Mouse (Mus musculus) adrenal gland, adult 2 months (tissue): Measurements from ENCODE around the gene Cog1. TPM values are rescaled to one million over a fixed set of nuclear protein-coding genes. Genes with fewer than 3 reads are reported as not detected.

ENCODE experiments used
- DNase-seq: peaks from one replicate; pipeline ENCODE4 v3.0.0; 2021
- long read RNA-seq: library from polyadenylated mRNA; stranded (forward); transcript quantifications from one replicate; pipeline ENCODE4 v2.0.0, GENCODE M21; 2021
- polyA plus RNA-seq: library from polyadenylated mRNA; depleted of rRNA; stranded (reverse); fragments of >200 nt; gene quantifications from 2 replicates; pipeline ENCODE4 v1.2.3, GENCODE M21; 2012; rRNA removed
- total RNA-seq, 2 experiments: library from RNA; stranded (reverse); gene quantifications; 2 replicates each; pipeline ENCODE4 v1.2.3; 2021

Gene Cog1
- total RNA-seq (10 to 100 TPM; 37.8 to 48.0 TPM), polyA plus RNA-seq (57.8 and 60.2 TPM in 2 replicates)
- long read RNA-seq, transcript Cog1-201 (14 exons, 3,935 nt), result major isoform, 43 of 82 reads
- long read RNA-seq, partial matches to known transcripts, result 9 of 82 reads
- long read RNA-seq, other reads (novel, unspliced or antisense), result 30 of 82 reads

DNA sequence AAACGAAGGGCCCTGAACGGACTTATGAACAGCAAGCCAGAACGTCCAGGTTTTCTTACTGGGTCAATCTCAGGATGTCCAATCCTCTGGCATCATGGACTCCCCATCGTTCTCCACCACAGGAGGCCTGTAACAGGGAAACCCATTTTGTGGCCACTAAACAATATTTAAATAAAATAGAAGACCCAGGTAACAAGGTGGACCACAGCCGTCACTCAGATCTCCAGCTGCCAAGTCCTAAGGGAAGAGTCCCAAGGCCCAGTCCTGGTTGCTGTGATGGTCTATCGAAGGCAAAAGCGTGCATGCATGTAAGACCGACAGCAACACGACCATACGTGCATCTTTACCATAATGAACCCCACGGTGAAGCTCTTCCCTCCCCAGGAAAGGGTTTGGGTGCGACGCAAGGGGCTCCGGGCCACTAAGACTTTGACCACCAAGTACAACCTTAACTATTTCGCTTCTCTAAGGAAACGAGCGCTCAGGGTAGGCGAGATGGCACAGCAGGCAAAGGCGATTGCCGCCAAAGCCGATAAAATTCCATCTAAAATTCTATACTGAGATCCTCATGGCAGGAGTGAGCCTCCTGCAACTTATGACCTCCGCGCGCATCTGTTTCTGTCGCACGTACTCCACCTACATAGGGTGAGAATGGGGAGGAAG is at the start of gene Cog1:
Gene Cog1 (plus strand): TSS at position 480 of the 663 bp plus-strand sequence.
- peak; percentile 30 for DNase-seq

- no peak for DNase-seq
These were observed 48.3 kb upstream of the Cog1 start for GRCm38 (mm10) chr11:113600526-113601245.

DNA sequence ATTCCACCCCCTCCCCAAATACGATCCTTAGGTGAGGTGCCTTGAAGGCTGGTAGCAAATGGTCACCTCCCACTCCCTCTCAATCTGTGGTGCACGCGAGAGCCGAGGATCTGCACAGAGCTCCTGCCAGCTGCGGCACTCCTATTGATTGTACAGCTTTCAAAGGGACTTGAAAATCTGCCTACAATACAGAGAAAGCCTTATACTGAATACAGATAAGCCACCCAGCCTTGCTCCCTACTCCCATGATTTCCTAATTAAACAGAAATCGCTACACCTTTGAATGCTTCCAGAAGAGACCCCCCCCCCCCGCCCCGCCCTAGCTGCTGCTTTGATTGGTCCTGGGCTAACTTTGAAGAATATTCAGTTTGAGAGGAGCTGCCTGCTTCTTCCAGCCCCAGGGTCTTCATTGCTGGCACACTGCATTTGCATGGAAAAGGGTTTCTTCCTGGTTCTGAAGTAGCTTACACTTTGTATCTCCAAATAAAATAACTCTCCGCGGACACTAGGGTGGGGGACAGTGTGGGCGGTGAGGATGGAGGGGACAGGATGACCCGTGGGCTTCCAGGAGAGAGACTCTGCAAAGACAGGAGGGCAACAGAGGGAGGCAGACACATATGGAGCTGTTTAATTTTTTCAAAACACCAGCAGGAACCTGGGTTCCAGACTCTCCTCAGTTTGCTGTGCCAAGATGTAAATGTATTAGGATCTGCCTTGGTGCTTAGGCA is 47.2 kb upstream of the Cog1 start:
- DNase-seq, result no peak

DNA sequence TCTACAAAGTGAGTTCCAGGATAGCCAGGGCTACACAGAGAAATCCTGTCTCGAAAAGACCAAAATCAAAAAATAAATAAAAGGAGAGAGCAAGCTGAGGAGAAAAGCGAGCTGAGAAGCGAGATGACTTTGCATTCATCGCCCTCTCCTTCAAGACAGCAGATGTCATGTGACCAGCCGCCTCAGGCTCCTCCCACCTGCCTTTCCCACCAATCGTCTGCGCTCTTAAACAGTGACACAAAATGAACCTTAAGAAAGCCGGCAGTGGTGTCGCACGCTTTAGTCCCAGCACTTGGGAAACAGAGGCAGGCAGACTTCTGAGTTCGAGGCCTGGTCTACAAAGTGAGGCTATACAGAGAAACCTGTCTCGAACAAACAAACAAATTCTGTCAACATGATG is 41.4 kb upstream of the Cog1 start:
- no peak for DNase-seq

DNA sequence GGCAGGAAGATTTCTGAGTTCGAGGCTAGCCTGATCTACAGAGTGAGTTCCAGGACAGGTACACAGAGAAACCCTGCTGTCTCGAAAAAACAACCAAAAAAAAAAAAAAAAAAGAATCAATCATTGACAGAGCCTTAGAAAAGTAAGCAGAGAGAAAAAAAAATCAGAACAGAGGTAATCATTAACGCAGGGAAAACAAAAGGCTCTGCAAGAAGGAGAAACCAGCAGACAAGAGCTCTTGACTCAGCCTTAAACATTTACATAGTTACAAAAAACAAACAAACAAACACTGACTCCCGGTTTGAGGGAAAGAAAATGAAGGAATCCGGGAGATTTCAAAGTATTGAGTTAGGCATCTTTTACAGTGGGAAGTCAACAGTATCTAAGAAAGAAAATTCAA is 39.4 kb upstream of the Cog1 start:
- DNase-seq, result no peak

GRCm38 (mm10) chr11:113610266-113610665 is 38.7 kb upstream of the Cog1 start:
- DNase-seq, result no peak

- peak; percentile 45 for DNase-seq
These were observed 37.8 kb upstream of the Cog1 start for GRCm38 (mm10) chr11:113611112-113611646.

DNA sequence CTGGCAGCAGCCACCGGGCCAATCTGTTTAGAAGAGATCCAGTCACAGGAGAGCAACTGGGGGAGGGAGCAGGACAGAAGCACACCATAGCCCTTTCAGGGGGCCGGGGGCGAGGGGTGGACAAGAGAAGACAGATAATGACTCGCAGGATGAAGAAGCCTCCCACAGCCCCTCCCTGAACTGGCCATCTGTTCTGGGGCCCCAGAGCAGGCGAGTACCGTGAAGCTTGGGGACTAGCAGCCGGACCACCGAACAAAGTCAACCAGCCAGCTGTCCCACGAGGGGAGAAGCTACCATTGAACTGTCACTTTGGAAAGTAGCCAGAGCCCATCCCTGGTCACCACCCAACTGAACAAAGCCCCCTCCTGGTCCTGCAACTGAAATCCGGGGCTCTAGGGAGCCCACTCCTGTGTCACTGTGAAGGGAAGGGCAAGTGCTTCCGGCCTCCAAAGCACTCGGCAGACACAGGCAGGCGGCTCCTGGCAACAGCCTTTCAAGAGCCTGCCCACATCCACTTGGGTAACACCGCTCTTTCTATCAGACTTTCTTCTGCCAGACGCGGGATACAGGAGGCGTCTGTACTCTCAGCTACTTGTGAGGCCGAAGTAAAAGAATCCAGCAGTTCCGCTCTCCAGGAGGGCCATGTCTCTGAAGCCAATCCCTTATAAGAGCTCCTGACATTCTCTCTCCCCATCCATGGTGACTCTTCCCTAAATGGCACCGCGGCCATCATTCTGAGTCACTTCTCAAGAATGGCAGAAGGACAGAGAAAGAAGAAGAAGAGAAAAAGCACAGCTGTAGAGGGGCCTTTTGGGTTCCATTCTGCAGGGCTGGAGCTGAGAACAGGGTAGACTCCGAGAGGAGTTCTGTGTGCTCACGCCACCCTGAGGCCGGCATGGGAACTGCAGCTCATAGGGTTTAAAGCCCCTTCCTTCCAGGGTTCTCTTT is 37.0 kb upstream of the Cog1 start:
- DNase-seq, result peak; percentile 53

DNA sequence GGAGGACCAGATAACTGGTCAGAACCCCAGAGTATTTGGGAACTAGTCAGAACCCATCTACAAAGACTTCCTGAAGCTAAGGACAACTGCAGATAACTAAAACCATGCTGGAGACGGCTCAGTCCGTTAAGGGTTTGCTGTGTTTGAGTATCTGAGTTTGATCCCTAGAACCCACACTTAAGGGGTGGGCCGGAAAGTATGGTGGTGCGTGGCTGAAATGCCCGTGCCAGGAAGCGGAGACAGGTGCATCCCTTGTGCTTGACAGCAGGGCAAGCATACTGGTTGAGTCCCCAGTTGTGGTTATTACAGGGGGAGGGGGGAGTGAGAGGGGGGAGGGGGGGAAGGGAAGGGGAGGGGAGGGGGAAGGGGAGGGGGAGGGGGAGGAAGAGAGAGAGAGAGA is 34.5 kb upstream of the Cog1 start:
- DNase-seq, result no peak

GRCm38 (mm10) chr11:113617132-113617911 is 31.6 kb upstream of the Cog1 start:
- DNase-seq, result peak; percentile 50

- DNase-seq, result no peak
These were observed 30.7 kb upstream of the Cog1 start for GRCm38 (mm10) chr11:113618303-113618671.

DNA sequence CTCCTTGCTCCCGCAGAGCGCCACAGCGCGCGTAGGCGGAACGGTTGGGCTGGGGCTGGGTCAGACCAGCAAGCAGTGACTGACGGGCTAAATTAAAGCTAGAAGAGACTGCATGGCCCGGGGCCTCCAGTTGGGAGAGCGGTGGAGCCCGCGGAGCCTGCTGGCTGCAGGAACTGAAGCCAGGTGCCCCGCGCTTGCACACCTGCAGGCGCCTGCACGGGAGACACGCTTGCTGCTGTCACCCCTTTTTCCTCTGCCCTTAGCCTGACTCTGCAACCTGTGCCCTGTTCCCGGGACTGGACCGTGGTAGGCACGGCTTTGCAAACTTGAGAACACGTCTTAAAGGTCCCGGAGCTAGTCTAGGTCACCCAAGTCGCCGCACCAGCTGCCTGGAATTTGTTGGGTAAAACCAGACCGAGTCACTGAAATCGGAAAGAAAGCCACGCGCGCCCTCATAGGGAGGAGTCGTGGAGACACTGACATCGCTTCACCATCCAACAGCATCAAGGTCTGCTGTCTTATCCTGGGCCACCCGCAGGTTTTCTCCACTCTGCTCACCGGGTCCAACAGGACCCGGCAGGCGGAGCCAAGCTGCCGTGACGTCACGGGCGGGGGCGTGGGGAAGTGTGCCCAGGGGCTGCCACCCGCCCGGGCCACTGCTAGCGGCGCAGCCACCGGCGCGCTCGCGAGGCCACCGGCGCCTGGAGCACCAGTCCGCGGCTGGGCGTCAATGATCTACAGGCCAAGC is 30.1 kb upstream of the Cog1 start, which contains the start of gene Sstr2:
Gene Sstr2 (plus strand): TSS at position 671 of the 748 bp plus-strand sequence.
- DNase-seq, result peak; percentile 87

- DNase-seq, result no peak
These were observed 29.4 kb upstream of the Cog1 start for GRCm38 (mm10) chr11:113619420-113620080.

GRCm38 (mm10) chr11:113621001-113621400 is 28.0 kb upstream of the Cog1 start:
- no peak for DNase-seq

- no peak for DNase-seq
These were observed 26.9 kb upstream of the Cog1 start for GRCm38 (mm10) chr11:113622028-113622427.

GRCm38 (mm10) chr11:113625437-113625836 is 23.5 kb upstream of the Cog1 start:
- no peak for DNase-seq

- no peak for DNase-seq
These were observed 21.2 kb upstream of the Cog1 start for GRCm38 (mm10) chr11:113627785-113628184.

GRCm38 (mm10) chr11:113630642-113631041 is 18.3 kb upstream of the Cog1 start:
- DNase-seq, result no peak

- no peak for DNase-seq
These were observed 17.7 kb upstream of the Cog1 start for GRCm38 (mm10) chr11:113631302-113631701.
